Mouse (Mus musculus): ENCODE results near the gene Gm7879.

Gene Gm7879

DNA sequence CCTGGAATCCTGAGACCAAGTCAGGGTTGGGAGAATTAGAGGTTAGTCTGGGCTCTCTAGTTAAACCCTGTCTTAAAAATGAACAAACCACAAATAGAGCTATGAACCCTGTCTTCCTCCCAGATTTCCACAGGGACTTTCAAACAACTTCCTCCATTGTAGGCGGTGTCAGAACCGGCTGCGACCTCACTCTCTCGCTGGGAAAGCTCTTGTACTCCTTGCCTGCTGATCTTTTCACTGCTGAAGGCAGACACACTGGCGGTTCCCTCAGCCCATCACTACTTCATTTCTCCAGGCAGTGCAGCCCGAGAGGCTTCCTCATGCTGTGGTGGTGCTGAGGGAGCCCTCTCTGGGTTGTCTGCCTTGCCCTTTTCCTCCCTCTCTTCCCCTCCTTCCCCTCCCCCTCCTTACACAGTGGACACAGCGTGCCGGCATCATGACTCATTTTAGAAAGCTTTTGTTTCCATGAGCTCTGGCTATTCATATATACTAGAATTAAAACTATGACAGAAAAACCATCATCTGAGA, 35.9 kb downstream of the Gm7879 start:
- no peak for DNase-seq (ENCODE audit: low read depth)

DNA sequence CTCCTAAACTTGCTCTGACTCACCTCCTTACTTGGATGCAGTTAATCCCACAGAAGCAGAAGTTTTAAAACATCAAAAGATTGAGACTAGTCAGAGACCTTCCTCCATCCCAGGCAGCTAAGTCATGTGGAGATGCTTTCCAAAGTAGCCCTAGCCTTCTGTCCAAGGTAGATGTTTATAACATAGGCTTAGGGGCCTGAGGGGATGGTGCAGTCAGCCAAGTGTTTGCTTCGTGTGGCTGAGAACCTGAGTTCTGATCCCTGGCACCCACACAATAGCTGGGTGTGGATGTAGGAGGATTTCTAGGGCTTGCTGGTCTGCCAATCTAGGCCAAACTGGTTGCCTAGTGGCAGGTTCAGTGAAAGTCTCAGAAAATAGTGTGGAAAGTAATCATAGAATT, 40.3 kb downstream of the Gm7879 start:
- no peak for DNase-seq (ENCODE audit: low read depth)

DNA sequence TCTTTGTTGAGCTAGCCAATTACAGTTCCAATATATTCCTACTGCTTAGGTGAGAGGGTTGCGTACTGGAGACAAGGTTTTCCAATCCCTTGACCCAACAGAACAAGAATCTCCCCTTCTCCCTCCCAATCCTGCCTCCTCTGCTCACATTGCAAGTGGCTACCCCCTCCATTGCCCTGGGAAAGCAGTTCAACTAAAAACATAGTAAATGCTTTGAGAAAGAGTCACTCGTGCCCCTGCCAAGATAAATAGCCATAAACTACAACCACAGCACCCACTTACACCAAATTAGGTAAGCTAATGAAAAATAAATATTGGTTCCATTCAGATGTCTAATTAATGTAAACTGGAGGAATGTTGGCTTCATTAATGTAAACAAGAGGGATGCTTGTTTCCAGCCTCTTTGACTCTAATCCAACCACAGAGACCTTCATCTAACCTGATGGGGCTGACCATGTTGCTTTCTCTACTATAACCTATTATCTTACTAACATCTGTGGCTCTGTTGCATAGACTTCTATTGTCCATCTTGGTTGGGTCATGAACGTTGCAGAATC, 47.0 kb downstream of the Gm7879 start:
- DNase-seq (ENCODE audit: low read depth): no peak

DNA sequence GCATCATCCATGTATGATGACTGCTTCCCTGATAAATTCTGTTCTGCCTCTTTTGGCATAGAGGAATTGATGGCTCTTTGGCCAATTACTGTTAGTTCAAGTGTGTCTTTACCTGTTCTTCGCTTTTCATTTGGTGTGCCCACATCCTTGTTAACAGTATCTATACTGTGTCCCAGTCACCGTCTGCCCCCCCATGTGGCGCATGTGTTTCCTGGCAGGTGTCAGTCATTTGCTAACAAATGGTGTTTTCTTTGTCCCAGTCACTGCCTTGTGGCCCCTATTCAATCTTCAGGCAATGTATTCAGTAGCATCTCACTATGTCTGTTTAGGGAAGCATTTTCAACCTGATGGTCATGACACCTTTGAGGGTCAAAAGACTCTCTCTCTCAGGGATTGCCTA, 48.1 kb downstream of the Gm7879 start:
- no peak for DNase-seq (ENCODE audit: low read depth)
